Mouse (Mus musculus) intestine, embryonic 16.5 days (tissue): ENCODE results near the gene Aven. TPM values are rescaled to one million over a fixed set of nuclear protein-coding genes. Genes with fewer than 3 reads are reported as not detected.

Source experiments
- ATAC-seq: fragments of 200-750 bp; cut with Nextera tagmentation; 2 replicates; pipeline ENCODE4 v1.8.0; 2017; ENCODE audit warnings: moderate TSS enrichment, moderate library complexity
- H3K27ac ChIP-seq: fragments of 300-500 bp; sonication (generic); 2 replicates; pipeline ENCODE4 v1.5.1; 2014; ENCODE audit warnings: mild to moderate bottlenecking, low read length
- H3K27me3 ChIP-seq: fragments of 300-500 bp; sonication (generic); replicated peaks from 2 replicates; pipeline ENCODE4 v1.6.1; 2014; ENCODE audit warnings: low read length, control low read depth, mixed read lengths; ENCODE audit not compliant: control insufficient read depth, insufficient read depth
- H3K36me3 ChIP-seq: fragments of 300-500 bp; sonication (generic); 2 replicates; pipeline ENCODE4 v1.6.1; 2014; ENCODE audit warnings: low read length, control low read depth; ENCODE audit not compliant: control insufficient read depth, insufficient read depth
- H3K4me1 ChIP-seq: fragments of 300-500 bp; sonication (generic); 2 replicates; pipeline ENCODE4 v1.6.1; 2014; ENCODE audit warnings: low read length, control low read depth, mixed read lengths; ENCODE audit not compliant: control insufficient read depth, insufficient read depth
- H3K4me2 ChIP-seq: fragments of 300-500 bp; sonication (generic); 2 replicates; pipeline ENCODE4 v1.6.1; 2014; ENCODE audit warnings: low read depth, low read length, control low read depth
- H3K4me3 ChIP-seq: fragments of 300-500 bp; sonication (generic); 2 replicates; pipeline ENCODE4 v1.5.1; 2014; ENCODE audit warnings: mild to moderate bottlenecking, low read length
- H3K9ac ChIP-seq: fragments of 300-500 bp; sonication (generic); 2 replicates; pipeline ENCODE4 v1.6.1; 2014; ENCODE audit warnings: low read depth, low read length
- H3K9me3 ChIP-seq: fragments of 300-500 bp; sonication (generic); 2 replicates; pipeline ENCODE4 v1.6.1; 2016; ENCODE audit warnings: low read length, control low read depth; ENCODE audit not compliant: control insufficient read depth
- WGBS: fragments of 180-500 bp; shearing (Covaris S2); extraction: QIAGEN DNeasy Blood & Tissue Kit; methylation state at CpG from one replicate; pipeline ENCODE4 v1.1.7; 2014; 5-methylcytosine and 5-hydroxymethylcytosine counted together
- polyA plus RNA-seq: library from polyadenylated mRNA; unstranded; fragments of >200 nt; fragmentation: Nextera tagmentation; extraction: Ambion mirVana; gene quantifications from 2 replicates; pipeline ENCODE4 v1.2.1, GENCODE M21; 2015

Gene Aven
- polyA plus RNA-seq, 1 experiment from 2014 or later, result 1.7 TPM

DNA sequence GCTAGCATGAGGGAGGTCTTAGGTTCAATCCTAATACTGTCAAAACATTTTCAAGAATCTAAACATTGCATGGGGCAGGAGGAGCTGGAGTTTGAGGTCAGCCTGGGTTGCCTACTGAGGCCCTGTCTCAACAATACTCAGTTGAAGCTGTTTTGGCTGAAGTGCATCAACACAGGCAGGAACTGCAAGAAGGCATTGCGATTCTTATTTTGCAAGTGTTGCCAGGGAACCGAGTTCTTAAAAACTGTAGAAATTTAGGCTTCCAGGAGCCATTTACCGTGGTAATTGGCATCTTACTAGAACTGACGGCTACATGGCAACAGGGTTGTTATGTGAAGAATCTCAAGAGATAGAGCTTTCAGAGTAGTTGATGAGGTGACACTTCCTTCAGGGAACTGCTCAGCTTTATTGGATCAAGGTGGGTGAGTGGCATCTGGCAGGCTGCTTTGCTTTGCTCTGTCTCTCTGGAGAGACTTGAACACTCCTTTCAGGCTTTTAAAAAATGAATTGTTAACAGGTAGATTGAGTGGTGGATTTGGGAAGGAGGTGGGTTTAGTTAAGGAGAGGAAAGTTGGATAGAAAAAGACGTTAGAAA lies 14.2 kb downstream of the Aven start:
- Histone ChIP-seq H3K4me3 (no peak overlapping the region), H3K27me3 (no peaks in the 10 kb centered on the region), H3K9ac (no peak overlapping the region), H3K27ac (no peak overlapping the region), H3K4me1 (no peaks in the 10 kb centered on the region), H3K4me2 (no peak overlapping the region), H3K36me3 (no peaks in the 10 kb centered on the region), H3K9me3 (no peaks in the 10 kb centered on the region)
- WGBS, result 78% methylated on average over 5 of the region's 5 CpGs
- no peak for ATAC-seq

DNA sequence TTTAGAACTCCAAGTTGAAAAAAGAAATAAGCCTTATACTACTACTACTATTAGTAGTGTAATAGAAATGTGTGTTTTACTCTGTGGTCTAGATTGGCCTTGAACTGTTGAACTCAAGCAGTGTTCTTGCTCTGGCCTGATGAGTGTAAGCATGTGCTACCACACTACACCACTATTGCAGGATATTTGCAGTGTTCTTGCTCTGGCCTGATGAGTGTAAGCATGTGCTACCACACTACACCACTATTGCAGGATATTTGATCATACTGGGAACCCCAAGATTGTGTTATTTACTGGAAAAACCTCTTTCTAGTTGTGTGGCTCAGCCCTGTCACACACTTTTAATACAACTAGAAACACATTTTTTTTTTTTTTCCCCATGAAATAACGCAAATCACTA lies 14.7 kb downstream of the Aven start:
- Histone ChIP-seq H3K9me3 (no peaks in the 10 kb centered on the region), H3K4me3 (no peak overlapping the region), H3K27ac (no peak overlapping the region), H3K27me3 (no peaks in the 10 kb centered on the region), H3K9ac (no peak overlapping the region), H3K36me3 (no peaks in the 10 kb centered on the region), H3K4me2 (no peak overlapping the region), H3K4me1 (no peaks in the 10 kb centered on the region)
- 95% methylated on average over 1 of the region's 1 CpGs for WGBS
- no peak for ATAC-seq

DNA sequence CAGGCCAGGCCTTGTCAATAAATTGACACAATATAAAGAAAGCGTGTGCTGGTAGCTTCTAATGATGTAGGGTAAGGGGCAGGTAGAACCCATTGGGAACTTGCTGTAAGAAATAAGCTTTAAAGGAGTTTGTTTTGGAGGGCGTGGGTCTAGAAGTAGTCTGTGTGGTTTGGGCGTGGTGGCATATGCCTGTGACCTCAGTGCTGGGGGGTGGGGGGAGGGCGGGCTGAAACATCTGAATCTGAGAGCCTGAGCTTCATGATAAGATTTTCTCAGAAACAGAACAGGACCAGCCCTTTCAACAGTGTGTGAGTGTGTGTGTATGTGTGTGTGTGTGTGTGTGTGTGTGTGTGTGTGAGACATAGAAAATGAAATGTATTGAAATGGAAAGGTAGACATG lies 17.4 kb downstream of the Aven start:
- Histone ChIP-seq H3K36me3 (no peaks in the 10 kb centered on the region), H3K4me2 (no peak overlapping the region), H3K4me1 (no peaks in the 10 kb centered on the region), H3K4me3 (no peak overlapping the region), H3K9ac (no peak overlapping the region), H3K9me3 (no peaks in the 10 kb centered on the region), H3K27ac (no peak overlapping the region), H3K27me3 (no peaks in the 10 kb centered on the region)
- 71% methylated on average over 4 of the region's 4 CpGs for WGBS
- ATAC-seq, result peak; percentile 62

DNA sequence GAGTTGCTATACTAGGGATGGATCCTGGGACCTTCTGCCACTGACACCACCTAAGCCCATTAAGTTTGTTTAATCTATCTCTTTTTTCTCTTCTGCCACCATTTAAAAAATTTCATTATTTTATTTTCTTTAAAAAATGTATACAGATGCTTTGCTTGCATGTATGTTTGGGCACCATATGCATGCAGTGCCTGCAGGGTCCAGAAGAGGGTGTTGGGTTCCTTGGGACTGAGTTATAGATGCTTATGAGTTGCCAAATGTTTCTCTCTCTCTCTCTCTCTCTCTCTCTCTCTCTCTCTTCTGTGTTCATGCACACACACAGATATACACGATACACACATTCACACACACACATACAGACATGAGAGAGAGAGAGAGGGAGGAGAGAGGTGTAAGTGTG lies 20.3 kb downstream of the Aven start:
- H3K4me2 ChIP-seq, result no peak overlapping the region
- WGBS, result 93% methylated on average over 1 of the region's 1 CpGs
- H3K27me3 ChIP-seq, result no peaks in the 10 kb centered on the region
- no peaks in the 10 kb centered on the region for H3K4me1 ChIP-seq
- H3K9me3 ChIP-seq, result no peaks in the 10 kb centered on the region
- H3K9ac ChIP-seq, result no peak overlapping the region
- no peaks in the 10 kb centered on the region for H3K36me3 ChIP-seq
- no peak overlapping the region for H3K27ac ChIP-seq
- H3K4me3 ChIP-seq, result no peak overlapping the region
- no peak for ATAC-seq

DNA sequence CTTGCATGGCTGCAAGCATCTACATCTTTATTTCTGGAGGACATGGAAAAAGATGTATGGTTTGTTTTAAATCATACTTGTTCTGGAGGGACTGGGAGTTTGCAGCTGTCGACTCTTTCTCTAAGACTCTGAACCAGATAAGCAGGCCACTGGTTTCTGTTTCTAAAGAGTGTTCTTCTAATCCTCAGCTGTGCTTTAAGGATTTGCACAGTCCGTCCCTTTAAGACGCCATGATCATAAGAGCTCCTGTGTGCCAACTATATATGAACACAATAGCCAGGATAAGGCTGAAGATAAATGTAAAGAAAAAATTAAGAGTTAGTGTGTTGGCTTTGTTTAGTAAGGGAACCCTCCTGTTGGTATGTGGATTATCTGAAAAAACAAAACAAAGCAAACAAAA lies 24.0 kb downstream of the Aven start:
- WGBS, result 61% methylated on average over 3 of the region's 3 CpGs
- Histone ChIP-seq H3K9ac (no peak overlapping the region), H3K27me3 (no peaks in the 10 kb centered on the region), H3K9me3 (no peaks in the 10 kb centered on the region), H3K4me2 (no peak overlapping the region), H3K4me1 (no peaks in the 10 kb centered on the region), H3K4me3 (no peak overlapping the region), H3K27ac (no peak overlapping the region), H3K36me3 (no peaks in the 10 kb centered on the region)
- ATAC-seq, result no peak

DNA sequence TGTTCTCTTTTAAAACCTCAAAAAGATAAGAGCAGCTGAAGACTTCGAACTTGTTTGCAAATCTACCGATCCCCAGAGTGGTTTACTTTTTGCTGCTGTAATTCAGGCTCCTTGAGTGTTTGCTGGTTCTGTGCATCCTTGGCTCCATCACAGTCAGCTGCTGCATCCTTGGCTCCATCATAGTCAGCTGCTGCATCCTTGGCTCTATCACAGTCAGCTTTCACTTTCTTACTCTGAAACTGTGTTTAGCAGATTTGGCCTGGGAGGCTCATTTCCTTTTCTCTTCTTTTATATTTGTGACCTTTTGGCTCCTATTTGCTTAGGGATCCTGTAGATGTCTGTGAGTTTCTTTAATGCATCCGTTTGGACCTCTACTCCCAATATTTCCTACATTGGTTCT lies 24.5 kb downstream of the Aven start:
- Histone ChIP-seq H3K9me3 (no peaks in the 10 kb centered on the region), H3K9ac (no peak overlapping the region), H3K27ac (no peak overlapping the region), H3K4me3 (no peak overlapping the region), H3K4me2 (no peak overlapping the region), H3K36me3 (no peaks in the 10 kb centered on the region), H3K27me3 (no peaks in the 10 kb centered on the region), H3K4me1 (no peaks in the 10 kb centered on the region)
- 75% methylated on average over 3 of the region's 3 CpGs for WGBS
- no peak for ATAC-seq

DNA sequence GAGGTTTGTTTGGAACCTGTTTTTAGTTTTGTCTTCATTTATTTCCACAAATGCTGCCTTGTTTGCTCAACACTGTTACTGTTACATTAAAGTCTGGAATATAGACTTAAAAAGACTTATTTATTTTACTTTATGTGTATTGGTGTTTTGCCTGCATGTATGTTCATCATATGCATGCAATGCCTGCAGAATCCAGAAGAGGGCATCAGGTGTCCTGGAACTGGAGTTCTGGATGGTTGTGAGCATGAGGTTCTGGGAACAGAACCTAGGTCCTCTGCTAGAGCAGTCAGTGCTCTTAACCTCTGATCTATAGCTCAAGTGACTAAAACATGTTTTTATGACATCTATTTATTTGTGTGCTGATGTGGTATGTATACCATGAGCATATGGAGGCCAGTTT lies 25.8 kb downstream of the Aven start:
- no peaks in the 10 kb centered on the region for H3K9me3 ChIP-seq
- no peak overlapping the region for H3K9ac ChIP-seq
- H3K4me3 ChIP-seq, result no peak overlapping the region
- H3K27me3 ChIP-seq, result no peaks in the 10 kb centered on the region
- H3K4me1 ChIP-seq, result no peaks in the 10 kb centered on the region
- no peak overlapping the region for H3K4me2 ChIP-seq
- H3K27ac ChIP-seq, result no peak overlapping the region
- ATAC-seq, result no peak
- H3K36me3 ChIP-seq, result no peaks in the 10 kb centered on the region

DNA sequence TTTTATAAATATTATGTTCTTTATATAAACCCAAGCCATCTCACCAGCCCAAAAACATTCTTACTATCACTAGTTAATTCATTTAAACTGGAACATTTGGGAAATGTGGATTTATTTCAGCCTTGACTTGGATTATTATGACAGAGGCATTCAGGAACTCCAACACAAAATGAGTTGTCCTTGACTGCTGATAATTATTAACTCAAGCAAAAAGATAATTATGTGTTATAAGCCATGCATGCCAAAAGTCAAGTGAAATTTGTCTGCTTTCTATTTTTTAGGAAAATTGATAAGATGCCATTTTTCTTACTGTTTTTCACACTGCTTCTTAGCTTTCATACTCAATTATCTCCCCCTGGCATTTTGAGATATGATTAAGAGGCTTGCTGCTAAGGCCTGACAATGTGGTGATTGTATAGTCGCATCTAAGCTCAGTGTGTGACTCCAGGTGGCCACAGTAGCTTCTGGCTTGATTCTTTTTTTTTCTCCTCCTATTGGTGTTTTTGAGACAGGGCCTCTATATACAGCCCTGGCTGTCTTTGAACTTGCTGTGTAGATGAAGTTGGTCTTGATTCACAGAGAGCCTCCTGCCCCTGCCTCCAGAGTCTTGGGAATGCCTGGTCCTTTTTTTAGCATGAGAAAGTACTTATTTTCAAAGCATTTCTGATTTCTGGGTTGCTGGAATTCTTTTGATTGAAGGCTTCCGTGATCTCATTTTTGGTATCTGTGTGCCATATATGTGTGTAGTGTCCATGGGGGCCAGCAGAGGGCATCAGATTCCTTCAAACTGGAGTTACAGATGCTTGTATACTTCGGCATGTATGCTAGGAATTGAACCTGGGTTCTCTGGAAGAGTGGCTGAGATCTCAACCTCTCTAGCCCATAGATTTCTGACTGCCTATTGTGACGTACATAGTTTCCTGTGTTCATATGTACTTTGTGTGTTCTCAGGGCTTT lies 28.0 kb downstream of the Aven start:
- Histone ChIP-seq H3K4me1 (no peaks in the 10 kb centered on the region), H3K4me3 (no peak overlapping the region), H3K27me3 (no peaks in the 10 kb centered on the region), H3K36me3 (no peaks in the 10 kb centered on the region), H3K4me2 (no peak overlapping the region), H3K27ac (no peak overlapping the region), H3K9ac (no peak overlapping the region), H3K9me3 (no peaks in the 10 kb centered on the region)
- ATAC-seq, result no peak
- WGBS, result 88% methylated on average over 4 of the region's 4 CpGs

DNA sequence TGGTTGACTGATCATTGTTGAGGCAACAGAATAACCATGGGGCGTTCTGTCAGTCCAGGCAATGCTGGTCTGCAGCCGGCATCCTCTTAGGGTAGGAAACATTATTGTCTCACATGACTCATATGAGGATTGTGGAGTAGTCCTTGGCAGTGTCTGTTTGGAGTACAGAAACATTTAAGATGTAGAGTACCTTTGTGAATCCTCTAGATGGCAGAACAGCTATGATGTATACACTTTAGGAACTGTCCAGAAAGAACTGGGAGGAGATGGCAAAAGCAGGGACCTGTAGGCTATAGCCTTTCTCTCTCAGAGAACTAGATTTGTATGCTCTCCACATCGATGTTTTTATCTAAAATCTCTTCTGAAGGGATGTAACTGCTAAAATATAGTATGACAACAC lies 34.2 kb downstream of the Aven start:
- Histone ChIP-seq H3K4me3 (no peak overlapping the region), H3K27ac (no peak overlapping the region), H3K9me3 (no peaks in the 10 kb centered on the region), H3K36me3 (no peaks in the 10 kb centered on the region), H3K27me3 (no peaks in the 10 kb centered on the region), H3K4me2 (no peak overlapping the region), H3K9ac (no peak overlapping the region), H3K4me1 (no peaks in the 10 kb centered on the region)
- ATAC-seq, result no peak
- WGBS, result 86% methylated on average over 3 of the region's 3 CpGs
